Mouse (Mus musculus) CD4-positive, CD25-positive, alpha-beta regulatory T cell, adult 2 months (primary cell): ENCODE results near the gene Pdzd2.

Source experiments
- DNase-seq: peaks from one replicate; pipeline ENCODE4 v3.0.0-alpha.2; 2012; ENCODE audit warnings: low read depth, low spot score

Gene Pdzd2

DNA sequence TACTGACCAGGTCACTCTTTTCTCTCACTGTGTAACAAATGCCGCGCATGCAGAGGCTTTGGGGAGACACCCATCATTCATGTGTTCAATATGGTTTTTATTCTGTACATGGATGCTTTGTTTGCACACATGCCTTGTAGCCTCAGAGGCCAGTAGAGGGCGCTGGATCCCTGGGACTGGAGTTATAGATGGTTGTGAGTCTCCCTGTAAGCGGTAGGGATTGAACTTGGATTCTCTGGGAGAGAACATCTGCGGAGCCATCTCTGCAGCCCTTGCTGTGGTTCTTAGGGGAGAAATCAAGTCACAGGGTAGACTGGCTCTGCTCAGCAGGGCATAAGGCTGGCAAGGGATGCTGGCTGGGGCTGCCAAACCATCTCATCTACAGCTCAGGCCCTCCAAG, 161.4 kb downstream of the Pdzd2 start:
- DNase-seq, result peak; percentile 58

DNA sequence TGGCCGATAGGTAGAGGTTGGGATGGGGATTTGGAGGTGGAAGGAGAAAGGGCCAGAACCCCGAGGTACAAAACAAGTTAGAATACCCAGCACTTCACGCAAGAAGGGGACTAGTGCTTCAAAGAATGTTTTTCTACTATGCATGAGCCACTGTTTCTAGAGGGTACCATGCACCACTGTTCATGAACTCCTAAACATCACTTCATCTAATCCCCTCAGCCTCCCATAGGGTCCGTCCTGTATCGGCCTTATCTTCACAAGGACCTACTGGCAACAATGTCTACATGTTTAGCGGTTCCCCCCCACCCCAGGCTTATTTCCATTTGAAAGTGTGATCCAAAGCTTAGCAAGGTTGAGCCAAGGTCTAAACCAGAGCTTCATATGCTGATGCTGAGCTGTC, 162.0 kb downstream of the Pdzd2 start:
- no peak for DNase-seq

DNA sequence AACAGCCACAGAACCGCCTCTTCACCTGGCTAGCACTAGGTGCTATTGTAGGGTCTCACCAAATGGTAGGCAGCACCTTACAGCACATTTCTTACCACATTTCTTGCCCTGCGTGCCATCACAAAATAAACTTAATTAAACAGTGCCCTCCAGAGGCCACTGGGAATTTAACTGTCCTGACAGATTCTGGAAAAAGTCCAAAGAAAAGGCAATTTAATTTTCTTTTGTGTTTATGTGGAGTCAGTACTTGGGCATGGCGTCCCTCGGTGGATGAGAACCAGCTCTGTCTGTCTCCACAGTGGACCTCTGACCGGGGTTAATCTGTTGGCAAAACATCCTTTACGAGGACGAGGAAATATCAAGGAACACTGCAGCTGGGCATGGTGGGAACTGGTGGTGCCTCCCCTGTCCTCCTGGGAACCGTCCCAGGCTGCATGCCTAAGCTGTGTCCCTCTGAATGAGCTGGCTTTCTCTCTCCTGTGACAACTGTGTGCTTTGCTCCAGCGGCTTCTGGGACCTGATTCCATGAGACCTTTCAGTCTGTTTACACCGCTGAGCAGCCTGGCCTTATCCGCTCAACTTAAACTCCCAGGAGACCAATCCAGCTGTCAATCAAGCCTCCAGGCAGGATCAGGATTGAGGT, 162.5 kb downstream of the Pdzd2 start:
- DNase-seq, result peak; percentile 64

GRCm38 (mm10) chr15:12573621-12574020, 166.1 kb downstream of the Pdzd2 start:
- no peak for DNase-seq

DNA sequence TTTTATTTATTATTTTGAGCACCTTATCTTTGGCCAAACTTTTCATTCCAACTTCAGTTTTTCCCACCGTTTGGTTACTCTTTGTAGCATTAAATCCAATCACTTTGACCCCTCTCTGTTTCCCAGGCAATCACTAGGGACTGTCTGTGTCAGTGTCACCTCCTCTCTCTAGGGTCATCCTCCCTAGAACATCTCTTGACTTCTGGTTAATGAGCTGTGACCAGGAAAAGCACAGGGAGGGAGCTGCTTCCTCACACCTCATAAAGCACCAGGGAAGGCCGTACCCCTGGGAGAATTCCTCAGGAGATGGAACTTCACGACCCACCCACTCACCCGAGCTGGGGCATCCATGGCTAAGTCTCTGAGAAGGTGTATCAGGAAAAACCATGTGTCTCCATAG, 168.6 kb downstream of the Pdzd2 start:
- DNase-seq, result no peak

DNA sequence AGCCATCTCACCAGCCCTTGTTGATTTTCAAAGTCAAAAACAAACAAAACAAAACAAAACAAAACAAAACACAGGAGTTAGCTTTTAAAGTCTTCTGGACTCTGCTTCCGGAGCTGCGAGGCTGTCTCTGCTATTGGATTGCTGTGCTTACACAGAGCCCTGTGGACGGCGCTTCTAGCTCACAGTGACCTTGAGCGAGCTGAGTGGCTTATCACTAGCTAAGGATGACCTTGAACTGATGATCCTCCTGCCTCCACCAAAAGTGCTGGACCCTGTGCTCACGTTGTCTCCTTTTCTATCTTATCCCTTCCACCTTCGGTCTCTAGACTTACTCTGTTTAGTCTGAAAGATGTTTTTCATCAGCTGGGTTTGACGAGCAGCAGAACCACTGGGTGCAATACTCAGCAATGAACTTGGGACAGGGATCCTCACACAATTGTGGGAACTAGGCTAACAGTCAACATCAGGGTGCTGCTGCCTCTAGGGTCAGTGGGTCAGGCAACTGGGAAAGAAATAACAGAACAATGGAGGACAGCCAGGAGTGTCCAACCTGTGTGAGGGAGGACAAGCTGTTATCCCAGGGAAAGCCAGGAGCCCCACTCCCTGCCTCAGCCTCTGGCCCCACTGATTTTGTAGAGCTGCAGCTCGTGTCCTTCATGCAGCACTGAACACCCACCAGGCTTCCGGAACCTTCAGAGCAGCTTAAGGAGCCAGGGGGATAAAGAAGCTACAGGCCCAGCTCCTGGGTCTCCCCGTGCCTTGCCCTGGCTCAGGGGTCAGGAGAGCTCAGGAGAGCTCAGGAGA, 172.9 kb downstream of the Pdzd2 start:
- DNase-seq, result no peak

- no peak for DNase-seq
Observed at GRCm38 (mm10) chr15:12565281-12565680, 174.4 kb downstream of the Pdzd2 start.

- no peak for DNase-seq
Observed at GRCm38 (mm10) chr15:12560505-12560904, 179.2 kb downstream of the Pdzd2 start.

DNA sequence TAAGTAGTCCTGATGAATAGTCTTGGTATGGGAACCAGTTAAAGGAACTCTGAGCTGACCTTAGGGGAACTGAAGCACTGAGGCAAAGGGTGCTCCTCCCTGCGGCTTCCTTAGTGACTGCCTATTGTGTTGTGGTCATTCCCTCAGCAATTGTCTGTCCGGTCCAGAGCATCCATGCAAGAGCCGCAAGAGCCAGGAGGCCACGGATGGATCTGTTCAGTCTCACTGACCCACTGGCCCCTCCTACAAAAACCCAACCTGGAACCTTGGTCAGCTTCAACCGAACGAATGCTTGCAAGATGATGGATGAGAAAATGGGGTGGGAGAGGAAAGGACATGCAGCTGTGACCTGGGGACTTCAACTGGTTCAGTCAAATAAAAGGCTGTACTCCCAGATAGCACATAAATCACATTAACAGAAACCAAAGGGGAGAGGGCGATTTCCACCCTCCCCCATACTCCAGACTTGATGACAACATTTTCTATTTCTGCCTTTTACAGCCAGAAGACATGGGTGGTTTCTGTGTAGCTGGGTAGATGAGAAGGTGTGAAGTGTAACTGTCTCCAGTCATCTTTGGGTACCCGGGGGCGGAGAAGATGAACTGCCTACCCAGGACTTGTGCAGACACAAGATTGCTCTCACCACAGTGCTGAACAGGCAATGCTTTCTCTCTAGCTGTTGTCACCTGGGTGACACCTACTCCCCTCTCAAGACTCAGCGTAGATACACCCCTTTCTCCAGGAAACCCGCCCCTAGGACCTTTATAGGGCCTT, 181.9 kb downstream of the Pdzd2 start:
- no peak for DNase-seq

- DNase-seq, result no peak
Observed at GRCm38 (mm10) chr15:12553211-12553610, 186.5 kb downstream of the Pdzd2 start.

DNA sequence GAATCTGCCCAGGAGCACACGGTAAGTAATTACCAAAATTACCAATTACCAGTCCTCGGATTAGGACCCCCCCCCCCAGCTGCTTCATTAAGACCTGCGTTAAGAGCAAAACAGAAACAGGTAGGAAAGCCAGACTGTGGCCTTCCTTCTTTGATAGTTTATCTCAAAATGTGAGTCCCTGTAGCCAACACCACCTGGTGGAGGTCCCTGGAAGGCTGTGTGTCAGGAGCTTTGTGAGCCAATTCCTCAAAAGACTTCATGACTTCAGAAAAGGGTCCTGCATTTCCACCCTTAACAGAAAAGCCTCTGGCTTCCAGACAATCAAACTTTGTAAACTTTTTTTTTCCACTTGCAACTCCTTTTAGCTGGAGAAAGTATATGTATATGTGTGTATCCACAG, 188.8 kb downstream of the Pdzd2 start:
- peak; percentile 8 for DNase-seq

DNA sequence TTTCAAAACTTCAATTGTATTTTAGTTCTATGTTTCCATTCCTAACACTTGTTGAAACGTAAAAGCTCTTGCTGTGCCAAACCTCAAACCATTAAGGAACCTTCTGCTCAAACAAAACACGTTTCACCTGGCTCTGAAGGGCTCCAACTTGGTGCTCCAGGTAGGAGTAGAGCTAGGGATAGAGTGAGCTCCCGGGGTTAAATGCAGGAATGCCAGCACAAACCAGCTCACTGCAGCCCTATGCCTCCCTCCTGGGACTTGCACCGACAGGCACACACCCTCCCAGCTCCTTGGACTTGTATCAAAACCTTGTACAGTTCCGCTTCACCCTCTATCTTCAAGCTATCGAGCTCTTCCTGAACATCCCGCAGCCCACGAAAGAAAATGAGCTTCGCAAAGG, 189.3 kb downstream of the Pdzd2 start:
- no peak for DNase-seq

DNA sequence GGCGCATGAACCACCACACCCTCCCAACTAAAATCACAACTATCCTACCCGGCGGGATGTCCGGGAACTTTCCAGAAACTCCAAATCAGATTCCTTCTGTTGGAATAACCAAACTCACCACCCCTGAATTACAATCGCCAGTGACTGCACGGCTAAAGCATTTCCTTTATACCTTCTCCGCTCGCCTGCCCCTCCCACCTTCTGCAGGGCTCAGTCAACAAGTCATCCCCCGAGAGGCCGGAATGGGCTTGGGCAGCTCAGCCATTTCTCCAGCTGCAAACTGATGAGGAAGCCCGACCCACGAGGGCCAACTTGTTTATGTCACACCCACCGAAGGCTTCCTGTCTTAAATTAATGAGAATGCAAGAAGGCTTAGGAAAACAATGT, 189.8 kb downstream of the Pdzd2 start:
- peak; percentile 6 for DNase-seq

DNA sequence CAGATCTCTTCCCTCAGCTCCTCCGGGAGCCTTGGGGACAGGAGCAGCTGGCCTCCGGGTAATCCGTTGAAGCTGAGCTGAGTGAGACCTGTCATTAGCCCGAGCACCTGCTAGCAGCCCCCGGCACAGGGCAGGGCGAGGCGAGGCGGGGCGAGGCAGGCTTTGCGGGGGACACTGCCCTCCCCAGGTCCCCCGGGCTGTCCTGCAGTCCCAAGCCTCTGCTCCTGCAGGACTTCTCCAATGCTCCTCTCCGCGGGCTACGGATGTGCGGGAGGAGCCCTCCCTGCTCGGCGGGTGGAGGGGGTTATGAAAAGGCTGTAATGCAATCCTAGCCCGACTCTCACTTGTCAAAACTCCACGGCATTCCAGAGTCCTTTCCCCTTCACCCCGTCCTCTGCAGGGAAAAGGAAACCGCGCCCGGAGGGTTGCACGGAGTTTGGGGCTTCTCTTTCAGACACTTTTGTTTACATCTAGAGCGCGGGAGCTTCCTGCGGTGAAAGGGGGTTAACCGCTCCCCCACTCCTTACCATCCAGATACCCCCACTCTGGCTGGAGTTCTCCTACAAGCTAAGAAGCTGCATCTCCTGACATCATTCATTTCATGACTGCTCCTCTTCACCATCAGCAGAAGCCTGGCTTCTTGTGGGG, 190.3 kb downstream of the Pdzd2 start:
- peak; percentile 11 for DNase-seq

GRCm38 (mm10) chr15:12548696-12549095, 191.0 kb downstream of the Pdzd2 start:
- DNase-seq, result no peak

DNA sequence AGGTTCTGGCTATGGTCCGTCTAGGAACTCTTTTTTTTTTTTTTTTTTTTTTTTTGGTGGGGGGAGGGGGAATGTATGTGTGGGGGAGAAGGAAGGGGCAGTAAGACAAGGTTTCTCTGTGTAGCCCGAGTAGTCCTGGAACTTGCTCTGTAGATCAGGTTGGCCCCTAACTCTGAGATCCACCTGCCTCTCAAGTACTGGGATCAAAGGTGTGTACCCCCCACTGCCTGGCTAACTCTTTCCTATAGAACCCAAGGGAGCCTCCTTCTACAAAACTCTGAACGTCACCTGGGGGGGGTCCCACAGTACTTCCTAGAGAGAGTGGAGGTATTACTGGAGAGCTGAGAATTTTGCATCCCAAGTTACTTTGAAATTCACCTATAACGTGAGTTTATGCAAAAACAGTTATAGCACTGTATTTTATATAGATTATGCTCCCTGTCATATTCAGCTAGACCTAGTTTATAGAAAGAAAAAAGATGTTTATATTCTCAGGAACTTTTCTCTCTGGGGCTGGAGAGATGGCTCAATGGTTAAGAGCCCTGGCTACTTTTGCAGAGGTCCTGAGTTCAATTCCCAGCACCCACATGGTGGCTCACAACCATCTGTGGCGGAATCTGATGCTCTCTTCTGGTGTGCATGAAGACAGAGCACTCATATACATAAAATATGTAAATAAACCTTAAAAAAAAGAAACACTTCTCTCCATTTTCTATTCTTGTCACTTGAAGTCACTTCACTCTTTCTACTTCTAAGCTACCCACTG, 191.9 kb downstream of the Pdzd2 start:
- DNase-seq, result no peak

- DNase-seq, result no peak
Observed at GRCm38 (mm10) chr15:12546781-12547180, 192.9 kb downstream of the Pdzd2 start.

DNA sequence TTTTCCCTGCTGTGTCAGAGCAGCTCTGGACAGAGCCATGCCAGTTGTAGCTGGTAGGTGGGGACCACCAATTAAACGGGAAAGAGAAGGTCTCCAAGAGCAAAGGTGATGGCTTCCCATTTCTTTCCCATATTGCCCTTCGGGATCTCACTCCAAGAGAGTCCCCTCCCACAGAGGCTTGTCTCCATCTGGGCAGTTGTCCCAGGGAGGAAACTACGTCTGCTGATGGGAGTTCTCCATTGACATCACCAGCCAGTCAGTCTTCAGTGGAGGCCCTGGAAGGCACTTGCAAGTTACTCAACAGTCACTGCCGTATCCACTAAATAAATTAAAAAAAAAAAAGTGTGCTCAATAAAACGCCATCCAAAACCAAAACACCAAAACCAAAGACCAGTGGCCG, 194.1 kb downstream of the Pdzd2 start:
- DNase-seq, result no peak

- no peak for DNase-seq
Observed at GRCm38 (mm10) chr15:12545220-12545619, 194.5 kb downstream of the Pdzd2 start.

DNA sequence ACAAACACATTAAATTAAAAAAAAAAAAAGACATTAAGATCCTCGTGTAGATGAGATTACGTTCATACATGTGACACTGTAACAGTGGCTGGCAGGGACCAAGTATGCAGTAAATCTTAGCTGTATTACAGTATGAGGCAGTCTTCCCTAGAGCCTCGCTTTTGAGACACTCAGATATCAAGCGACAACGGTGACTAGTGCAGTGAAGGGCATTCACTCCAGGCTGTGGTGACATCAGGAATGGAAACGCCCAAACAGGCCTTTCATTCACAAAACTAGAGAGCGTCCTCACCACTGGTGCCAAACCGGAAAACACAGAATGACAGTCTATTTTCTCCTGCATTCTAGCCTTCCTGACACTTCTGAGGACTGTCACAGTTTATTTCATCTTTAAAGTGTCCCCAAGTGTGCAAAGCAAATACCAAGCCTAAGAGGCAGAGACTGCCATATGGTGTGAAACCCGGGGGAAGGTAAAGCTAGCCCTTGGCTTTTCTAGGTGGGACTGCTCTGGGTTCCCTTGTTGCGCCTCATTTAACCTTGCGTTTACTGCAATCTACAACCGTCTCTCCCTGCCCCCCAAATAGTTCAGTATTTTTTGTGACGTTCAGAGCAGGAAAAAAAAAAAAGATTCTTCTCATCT, 195.9 kb downstream of the Pdzd2 start:
- no peak for DNase-seq

- no peak for DNase-seq
Observed at GRCm38 (mm10) chr15:12542316-12542715, 197.4 kb downstream of the Pdzd2 start.
